ENCODE assay signal across 13 mouse cellular contexts in genomic region chr4:41331085-41331484, GRCm38 (mm10). TPM values are rescaled to one million over a fixed set of nuclear protein-coding genes. Genes with fewer than 3 reads are reported as not detected.
A peak's percentile ranks its signal among the peaks of the same experiment; 100 is the strongest.
DNase-seq lines count a peak whose midpoint lies in the region; ATAC-seq and TF ChIP-seq lines count a peak whose summit lies in the region.
"Had no signal": no experiment of that assay in that cellular context is flagged by ENCODE, and none has a peak within 500 bp of the region (broad histone marks: within the 10 kb centered on the region; RNA-seq: fewer than 3 reads in every experiment).

No protein-coding gene starts in this region.

- H3K79me2 ChIP-seq in MEL (ENCODE audit: control insufficient read depth, insufficient read depth, low read length, poor library complexity), result no peaks in the 10 kb centered on the region

- TF ChIP-seq EP300 in MEL (IDR thresholded peaks at IDR 0.05; ENCODE audit: low read depth in 1 of 2, low read length in 2 of 2), result peak; percentile 89 to 91

- WGBS in intestine, postnatal 0 days, result 65% methylated on average over 3 of the region's 3 CpGs
- 88% methylated on average over 3 of the region's 3 CpGs for WGBS in forebrain, embryonic 11.5 days
- WGBS in neural tube, embryonic 15.5 days, result 83% methylated on average over 3 of the region's 3 CpGs

- no peak for ATAC-seq in intestine, postnatal 0 days
- ATAC-seq in megakaryocyte-erythroid progenitor cell, adult 5-6 weeks (replicated peaks; ENCODE audit: low FRiP score, low TSS enrichment, poor library complexity, severe bottlenecking), result peak; percentile 98
- no peak for ATAC-seq in forebrain, embryonic 11.5 days (replicated peaks; ENCODE audit: low FRiP score)
- no peak for ATAC-seq in neural tube, embryonic 15.5 days (ENCODE audit: low FRiP score)
- ATAC-seq: hindbrain, embryonic 16.5 days had no signal

- peak overlapping the region in 1 of 2 experiments; percentile 23; a peak in 1 of 4 replicates for H3K4me3 ChIP-seq in MEL (ENCODE audit: control insufficient read depth in 1 of 2, insufficient read depth in 1 of 2, low read depth in 2 of 2, low read length in 2 of 2)
- H3K4me3 ChIP-seq in intestine, postnatal 0 days (ENCODE audit: low read depth, low read length), result no peak overlapping the region
- H3K4me3 ChIP-seq in forebrain, embryonic 11.5 days (ENCODE audit: low read depth, low read length), result no peak overlapping the region
- H3K4me3 ChIP-seq in neural tube, embryonic 15.5 days (replicated peaks), result no peak overlapping the region
- H3K4me3 ChIP-seq: embryonic facial prominence, embryonic 12.5 days had no signal

- peak overlapping the region; percentile 68 for H3K27ac ChIP-seq in MEL (ENCODE audit: control insufficient read depth, low read depth, low read length)
- H3K27ac ChIP-seq in intestine, postnatal 0 days (ENCODE audit: low read depth, low read length), result peak overlapping the region; percentile 66
- no peak overlapping the region for H3K27ac ChIP-seq in forebrain, embryonic 11.5 days (ENCODE audit: low read depth, low read length)
- no peak overlapping the region for H3K27ac ChIP-seq in neural tube, embryonic 15.5 days (replicated peaks)
- H3K27ac ChIP-seq: embryonic facial prominence, embryonic 12.5 days had no signal

- no peak for TF ChIP-seq CTCF in MEL (IDR thresholded peaks at IDR 0.05 in 2 of 3, conservative IDR thresholded peaks at IDR 0.05 in 1 of 3; ENCODE audit: control insufficient read depth in 1 of 3, insufficient read depth in 1 of 3, low read depth in 2 of 3, low read length in 3 of 3, poor library complexity in 1 of 3, severe bottlenecking in 1 of 3)
- TF ChIP-seq CTCF in intestine, postnatal 0 days (IDR thresholded peaks at IDR 0.05; ENCODE audit: low read depth), result no peak

- no peaks in the 10 kb centered on the region for H3K9me3 ChIP-seq in MEL (replicated peaks; ENCODE audit: insufficient read depth, low read length)
- no peaks in the 10 kb centered on the region for H3K9me3 ChIP-seq in intestine, postnatal 0 days (ENCODE audit: control insufficient read depth)
- no peaks in the 10 kb centered on the region for H3K9me3 ChIP-seq in forebrain, embryonic 11.5 days (ENCODE audit: control insufficient read depth, low read length)
- H3K9me3 ChIP-seq in neural tube, embryonic 15.5 days (replicated peaks), result no peaks in the 10 kb centered on the region
- H3K9me3 ChIP-seq: embryonic facial prominence, embryonic 12.5 days had no signal

- no peak for TF ChIP-seq POLR2A in MEL (IDR thresholded peaks at IDR 0.05; ENCODE audit: control insufficient read depth in 1 of 2, insufficient read depth in 1 of 2, low read depth in 1 of 2, low read length in 2 of 2, poor library complexity in 1 of 2)

- H3K36me3 ChIP-seq in MEL (ENCODE audit: control insufficient read depth in 1 of 2, insufficient read depth in 2 of 2, low read length in 2 of 2), result peaks cover 0 to 16% of the 10 kb centered on the region in 2 experiments; a peak in 2 of 4 replicates
- H3K36me3 ChIP-seq in intestine, postnatal 0 days (ENCODE audit: control insufficient read depth, insufficient read depth), result no peaks in the 10 kb centered on the region
- no peaks in the 10 kb centered on the region for H3K36me3 ChIP-seq in forebrain, embryonic 11.5 days (ENCODE audit: control insufficient read depth, insufficient read depth, low read length)
- no peaks in the 10 kb centered on the region for H3K36me3 ChIP-seq in neural tube, embryonic 15.5 days
- H3K36me3 ChIP-seq: embryonic facial prominence, embryonic 12.5 days had no signal

- H3K4me2 ChIP-seq in intestine, postnatal 0 days (replicated peaks; ENCODE audit: low read depth), result no peak overlapping the region
- no peak overlapping the region for H3K4me2 ChIP-seq in forebrain, embryonic 11.5 days (ENCODE audit: low read depth, low read length, severe bottlenecking)
- no peak overlapping the region for H3K4me2 ChIP-seq in neural tube, embryonic 15.5 days
- H3K4me2 ChIP-seq: embryonic facial prominence, embryonic 12.5 days had no signal

- H3K4me1 ChIP-seq in MEL (ENCODE audit: control insufficient read depth in 1 of 2, insufficient read depth in 2 of 2, low read length in 2 of 2), result peaks cover 10 to 15% of the 10 kb centered on the region in 2 experiments
- H3K4me1 ChIP-seq in intestine, postnatal 0 days (replicated peaks; ENCODE audit: control insufficient read depth, insufficient read depth, low read length), result 0 out of 2 replicates have a peak, but pooled peaks cover 5% of the 10 kb centered on the region
- no peaks in the 10 kb centered on the region for H3K4me1 ChIP-seq in forebrain, embryonic 11.5 days (replicated peaks; ENCODE audit: control insufficient read depth, insufficient read depth, low read length)
- no peaks in the 10 kb centered on the region for H3K4me1 ChIP-seq in neural tube, embryonic 15.5 days
- H3K4me1 ChIP-seq: embryonic facial prominence, embryonic 12.5 days had no signal

- no peak for TF ChIP-seq RAD21 in MEL (IDR thresholded peaks at IDR 0.05; ENCODE audit: low read depth, low read length)

- no peaks in the 10 kb centered on the region for H3K27me3 ChIP-seq in MEL (ENCODE audit: control insufficient read depth in 1 of 2, insufficient read depth in 2 of 2, low read length in 2 of 2)
- no peaks in the 10 kb centered on the region for H3K27me3 ChIP-seq in intestine, postnatal 0 days (replicated peaks; ENCODE audit: control insufficient read depth, insufficient read depth, low read length)
- no peaks in the 10 kb centered on the region for H3K27me3 ChIP-seq in forebrain, embryonic 11.5 days (ENCODE audit: control insufficient read depth, insufficient read depth, low read length)
- no peaks in the 10 kb centered on the region for H3K27me3 ChIP-seq in neural tube, embryonic 15.5 days (replicated peaks)
- H3K27me3 ChIP-seq: embryonic facial prominence, embryonic 12.5 days had no signal

- H3K9ac ChIP-seq in MEL (ENCODE audit: control insufficient read depth, low read depth, low read length, poor library complexity, severe bottlenecking), result 0 out of 2 replicates have a peak overlapping the region, but pooled peaks have one; percentile 4
- H3K9ac ChIP-seq in intestine, postnatal 0 days (ENCODE audit: low read depth, low read length), result no peak overlapping the region
- no peak overlapping the region for H3K9ac ChIP-seq in forebrain, embryonic 11.5 days (ENCODE audit: low read length)
- H3K9ac ChIP-seq in neural tube, embryonic 15.5 days (replicated peaks), result no peak overlapping the region
- H3K9ac ChIP-seq: embryonic facial prominence, embryonic 12.5 days had no signal

- peak; percentile 3 for DNase-seq in embryo, embryonic 11 days
- no peak for DNase-seq in embryo, embryonic 10.5 days (ENCODE audit: low spot score)
- DNase-seq in MEL (ENCODE audit: low read depth, low spot score), result peak; percentile 97
- DNase-seq in forebrain, embryonic 11.5 days (ENCODE audit: low spot score), result no peak
- no peak for DNase-seq in layer of hippocampus, adult 18-20 months (ENCODE audit: low spot score in 2 of 2)
- DNase-seq: layer of hippocampus, postnatal 36 days; right cerebral cortex, adult 18-20 months; thymus, postnatal 36 days had no signal

TF ChIP-seq in MEL, 35 proteins besides CTCF, POLR2A, EP300 and RAD21 (continues in another document):
- TF ChIP-seq RCOR1 (IDR thresholded peaks at IDR 0.05; ENCODE audit: low read depth, low read length) (peak; percentile 93; the same call in 1 of the 2 replicates), ETS1 (IDR thresholded peaks at IDR 0.05; ENCODE audit: low read depth, low read length) (peak; percentile 88), ZMIZ1 (IDR thresholded peaks at IDR 0.05; ENCODE audit: low read depth, low read length) (no peak), SIN3A (IDR thresholded peaks at IDR 0.05; ENCODE audit: low read length) (peak; percentile 74), CHD2 (IDR thresholded peaks at IDR 0.05; ENCODE audit: low read length) (no peak), KAT2A (conservative IDR thresholded peaks at IDR 0.05; ENCODE audit: low read depth, low read length) (no peak), BHLHE40 (IDR thresholded peaks at IDR 0.05; ENCODE audit: borderline replicate concordance, low read depth, low read length) (no peak)

RNA-seq across cellular contexts. Expression of gene Dcaf12, which starts 16.4 kb away (rescaled TPM):
- 24.3 and 25.9 TPM in 2 replicates for total RNA-seq in MEL (2012; rRNA removed)
- polyA plus RNA-seq in MEL (2012; ENCODE audit: insufficient read depth in 1 of 2, insufficient read length in 2 of 2, low read depth in 1 of 2, low replicate concordance in 2 of 2, missing spikeins in 1 of 2), result 10 to 100 TPM in 1 of 2 experiments, not detected in 1; 49.2 TPM
- polyA plus RNA-seq in intestine, postnatal 0 days (2015; fragmentation: Nextera tagmentation; extraction: Ambion mirVana), result 27.0 and 29.1 TPM in 2 replicates
- 25.0 and 25.9 TPM in 2 replicates for total RNA-seq in megakaryocyte-erythroid progenitor cell, adult 5-6 weeks (2014; fragmentation: Nextera tagmentation)
- 23.8 and 28.2 TPM in 2 replicates for total RNA-seq in megakaryocyte-erythroid progenitor cell, adult 5-6 weeks (2017)
- 51.8 and 52.5 TPM in 2 replicates for polyA plus RNA-seq in forebrain, embryonic 11.5 days (2014; fragmentation: Nextera tagmentation; extraction: Ambion mirVana)
- polyA plus RNA-seq in neural tube, embryonic 15.5 days (2015; fragmentation: Nextera tagmentation; extraction: Ambion mirVana), result 70.7 and 70.8 TPM in 2 replicates
- 10 to 100 TPM; 41.2 to 43.2 TPM for total RNA-seq in layer of hippocampus, adult 18-20 months (2021)

RNA-seq across cellular contexts. Expression of gene Ubap1, which starts 17.7 kb away (rescaled TPM):
- 9.1 and 12.8 TPM in 2 replicates for total RNA-seq in MEL (2012; rRNA removed)
- polyA plus RNA-seq in MEL (2012; ENCODE audit: insufficient read depth in 1 of 2, insufficient read length in 2 of 2, low read depth in 1 of 2, low replicate concordance in 2 of 2, missing spikeins in 1 of 2), result 10 to 100 TPM in 1 of 2 experiments, not detected in 1; 15.7 TPM
- polyA plus RNA-seq in intestine, postnatal 0 days (2015; fragmentation: Nextera tagmentation; extraction: Ambion mirVana), result 36.3 and 44.7 TPM in 2 replicates
- 15.4 and 16.9 TPM in 2 replicates for total RNA-seq in megakaryocyte-erythroid progenitor cell, adult 5-6 weeks (2014; fragmentation: Nextera tagmentation)
- 21.4 and 54.4 TPM in 2 replicates for total RNA-seq in megakaryocyte-erythroid progenitor cell, adult 5-6 weeks (2017)
- polyA plus RNA-seq in forebrain, embryonic 11.5 days (2014; fragmentation: Nextera tagmentation; extraction: Ambion mirVana), result 71.4 and 88.1 TPM in 2 replicates
- polyA plus RNA-seq in neural tube, embryonic 15.5 days (2015; fragmentation: Nextera tagmentation; extraction: Ambion mirVana), result 68.1 and 69.3 TPM in 2 replicates
- total RNA-seq in layer of hippocampus, adult 18-20 months (2021), result 10 to 100 TPM; 53.7 to 54.0 TPM

RNA-seq across cellular contexts. Expression of gene Ubap2, which starts 56.1 kb away (rescaled TPM):
- 22.5 and 22.7 TPM in 2 replicates for total RNA-seq in MEL (2012; rRNA removed)
- 100 to 1,000 TPM; 127 to 170 TPM for polyA plus RNA-seq in MEL (2012; ENCODE audit: insufficient read depth in 1 of 2, insufficient read length in 2 of 2, low read depth in 1 of 2, low replicate concordance in 2 of 2, missing spikeins in 1 of 2)
- polyA plus RNA-seq in intestine, postnatal 0 days (2015; fragmentation: Nextera tagmentation; extraction: Ambion mirVana), result 15.3 and 17.7 TPM in 2 replicates
- 92.9 and 107 TPM in 2 replicates for total RNA-seq in megakaryocyte-erythroid progenitor cell, adult 5-6 weeks (2014; fragmentation: Nextera tagmentation)
- total RNA-seq in megakaryocyte-erythroid progenitor cell, adult 5-6 weeks (2017), result 31.5 and 35.4 TPM in 2 replicates
- polyA plus RNA-seq in forebrain, embryonic 11.5 days (2014; fragmentation: Nextera tagmentation; extraction: Ambion mirVana), result 92.1 and 97.3 TPM in 2 replicates
- 46.3 and 54.7 TPM in 2 replicates for polyA plus RNA-seq in neural tube, embryonic 15.5 days (2015; fragmentation: Nextera tagmentation; extraction: Ambion mirVana)
- total RNA-seq in layer of hippocampus, adult 18-20 months (2021), result 10 to 100 TPM; 37.7 to 39.6 TPM

Comparison
In these comparisons a context has a peak if more than half of its experiments do, and no peak if none do; other contexts are left out.
1. DNase-seq: peak in embryo, embryonic 11 days (single experiment) and MEL (single experiment); none in embryo, embryonic 10.5 days (single experiment), forebrain, embryonic 11.5 days (single experiment) and layer of hippocampus, adult 18-20 months (0 of 2).
2. H3K27ac ChIP-seq: peak in MEL (single experiment) and intestine, postnatal 0 days (single experiment); none in forebrain, embryonic 11.5 days (single experiment) and neural tube, embryonic 15.5 days (single experiment).